Mouse (Mus musculus) testis, adult 2 months (tissue): Measurements from ENCODE around the gene Tsks. TPM values are rescaled to one million over a fixed set of nuclear protein-coding genes. Genes with fewer than 3 reads are reported as not detected.
A peak's percentile ranks its signal among the peaks of the same experiment; 100 is the strongest.

Experiments used
- H3K27ac ChIP-seq: fragments of 200-500 bp; 2 replicates; pipeline ENCODE4 v1.5.1; 2012; ENCODE audit warnings: low read depth, low read length; ENCODE audit not compliant: control insufficient read depth, insufficient read depth
- H3K27me3 ChIP-seq: fragments of 200-500 bp; 2 replicates; pipeline ENCODE4 v1.6.1; 2012; ENCODE audit warnings: mild to moderate bottlenecking, low read length, moderate library complexity; ENCODE audit not compliant: control insufficient read depth, insufficient read depth
- H3K36me3 ChIP-seq: fragments of 200-500 bp; 2 replicates; pipeline ENCODE4 v1.6.1; 2012; ENCODE audit warnings: mild to moderate bottlenecking, low read length; ENCODE audit not compliant: control insufficient read depth, insufficient read depth
- H3K4me1 ChIP-seq: fragments of 200-500 bp; 2 replicates; pipeline ENCODE4 v1.6.1; 2012; ENCODE audit warnings: low read length; ENCODE audit not compliant: control insufficient read depth, insufficient read depth
- H3K4me3 ChIP-seq: fragments of 200-500 bp; 2 replicates; pipeline ENCODE4 v1.5.1; 2012; ENCODE audit warnings: low read depth, mild to moderate bottlenecking, low read length, moderate library complexity, mixed read lengths; ENCODE audit not compliant: control insufficient read depth
- CTCF ChIP-seq: fragments of 200-500 bp; IDR thresholded peaks from 2 replicates; pipeline ENCODE4 v1.5.1; 2012; ENCODE audit warnings: low read depth, mild to moderate bottlenecking, inconsistent platforms, low read length, moderate library complexity; ENCODE audit not compliant: control insufficient read depth, insufficient read depth, insufficient replicate concordance
- POLR2A ChIP-seq: fragments of 200-500 bp; IDR thresholded peaks from 2 replicates; pipeline ENCODE4 v1.6.1; 2012; ENCODE audit warnings: low read depth, mild to moderate bottlenecking, inconsistent platforms, low read length, moderate library complexity; ENCODE audit not compliant: control insufficient read depth
- polyA plus RNA-seq: library from polyadenylated mRNA; depleted of rRNA; stranded (reverse); fragments of >200 nt; gene quantifications from 2 replicates; pipeline ENCODE4 v1.2.3, GENCODE M21; 2012

Gene Tsks
- polyA plus RNA-seq, 1 experiment: 1,092 TPM

DNA sequence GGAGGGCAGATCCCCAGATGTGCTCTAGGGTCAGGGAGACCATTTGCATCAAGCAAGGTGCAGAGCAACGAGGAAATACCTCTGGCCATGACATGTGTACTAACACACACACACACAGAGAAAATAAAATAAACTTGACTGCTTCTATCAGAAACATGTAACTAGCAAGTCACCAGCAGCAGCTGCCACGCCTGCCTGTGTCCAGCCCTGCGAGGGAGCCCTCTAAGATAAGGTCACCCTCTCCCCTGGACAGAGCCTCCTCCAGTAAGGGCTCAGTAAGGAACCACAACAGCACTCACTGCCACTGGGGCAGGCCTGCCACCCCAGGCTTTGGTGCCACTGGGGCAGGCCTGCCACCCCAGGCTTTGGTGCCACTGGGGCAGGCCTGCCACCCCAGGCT lies 24.8 kb upstream of the Tsks start:
- H3K36me3 ChIP-seq: no peaks in the 10 kb centered on the region; the same call in 1 of the 2 replicates
- no peak for TF ChIP-seq POLR2A

DNA sequence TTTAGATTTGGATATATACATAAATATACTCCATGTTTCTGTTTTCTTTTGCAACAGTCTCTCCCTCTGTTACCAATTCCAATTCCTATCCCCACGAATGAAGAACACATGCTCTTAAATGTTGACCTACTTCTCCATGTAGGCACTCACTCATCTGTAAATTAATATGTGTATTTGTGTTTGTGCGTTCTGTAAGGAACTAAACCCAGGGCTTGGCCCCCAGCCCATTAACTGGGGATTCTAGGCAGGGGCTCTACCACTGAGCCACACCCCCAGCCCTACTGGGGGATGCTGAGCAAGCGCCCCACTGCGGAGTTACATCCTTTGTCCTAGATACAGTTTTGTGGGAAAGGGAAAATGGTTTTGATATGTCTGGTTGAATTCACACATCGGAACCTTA lies 23.9 kb upstream of the Tsks start:
- no peak overlapping the region for H3K4me3 ChIP-seq
- TF ChIP-seq CTCF: no peak
- TF ChIP-seq POLR2A: no peak
- H3K27ac ChIP-seq: no peak overlapping the region
- H3K27me3 ChIP-seq: no peaks in the 10 kb centered on the region
- H3K36me3 ChIP-seq: no peaks in the 10 kb centered on the region; the same call in 1 of the 2 replicates
- H3K4me1 ChIP-seq: peaks cover 4% of the 10 kb centered on the region

More for the DNA sequence above, 24.8 kb upstream of the Tsks start:
- peaks cover 4% of the 10 kb centered on the region for H3K4me1 ChIP-seq
- H3K27ac ChIP-seq: no peak overlapping the region
- no peaks in the 10 kb centered on the region for H3K27me3 ChIP-seq
- no peak overlapping the region for H3K4me3 ChIP-seq

DNA sequence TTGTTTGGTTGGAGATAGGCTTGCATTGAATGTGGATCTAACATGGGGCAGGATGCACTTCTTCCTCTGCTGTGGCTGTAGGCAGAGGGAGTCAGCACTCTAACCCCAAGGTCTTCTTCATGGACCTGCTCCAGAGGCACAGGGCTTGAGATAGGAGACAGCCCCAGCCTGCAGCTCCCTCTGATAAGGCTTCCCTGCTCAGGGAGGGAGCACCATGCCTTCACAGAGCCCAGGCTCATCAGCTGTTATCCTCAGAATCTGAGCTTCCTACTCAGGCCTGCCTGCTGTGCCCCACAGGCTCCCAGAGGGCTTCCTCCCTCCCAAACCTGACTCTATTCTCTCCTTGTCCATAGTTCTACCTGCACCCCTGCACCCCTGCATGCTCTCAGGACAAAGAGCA lies 20.5 kb upstream of the Tsks start:
- Histone ChIP-seq H3K27ac (no peak overlapping the region), H3K36me3 (no peaks in the 10 kb centered on the region; the same call in 1 of the 2 replicates), H3K4me3 (no peak overlapping the region), H3K4me1 (peaks cover 6% of the 10 kb centered on the region), H3K27me3 (no peaks in the 10 kb centered on the region)
- TF ChIP-seq CTCF (no peak), POLR2A (no peak)

DNA sequence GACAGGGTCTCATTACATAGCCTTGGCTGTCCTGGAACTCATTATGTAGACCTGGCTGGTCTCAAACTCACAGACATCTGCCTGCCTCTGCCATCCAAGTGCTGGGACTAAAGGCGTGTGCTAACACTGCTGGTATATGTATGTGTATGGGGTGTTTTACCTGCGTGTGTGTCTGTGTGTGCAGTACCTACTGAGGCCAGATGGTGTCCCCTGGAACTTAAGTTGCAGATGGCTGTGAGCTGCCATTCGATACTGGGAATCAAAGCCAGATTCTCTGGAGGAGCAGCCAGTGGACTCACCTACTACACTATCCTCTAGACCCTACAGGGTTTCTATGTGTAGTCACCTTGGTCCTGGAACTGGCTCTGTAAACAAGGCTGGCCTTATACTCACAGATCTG lies 17.5 kb upstream of the Tsks start:
- Histone ChIP-seq H3K27ac (no peak overlapping the region), H3K4me1 (peaks cover 6% of the 10 kb centered on the region), H3K4me3 (no peak overlapping the region), H3K36me3 (no peaks in the 10 kb centered on the region; the same call in 1 of the 2 replicates), H3K27me3 (no peaks in the 10 kb centered on the region)
- TF ChIP-seq POLR2A: no peak
- peak; percentile 36; the same call in 1 of the 2 replicates for TF ChIP-seq CTCF

DNA sequence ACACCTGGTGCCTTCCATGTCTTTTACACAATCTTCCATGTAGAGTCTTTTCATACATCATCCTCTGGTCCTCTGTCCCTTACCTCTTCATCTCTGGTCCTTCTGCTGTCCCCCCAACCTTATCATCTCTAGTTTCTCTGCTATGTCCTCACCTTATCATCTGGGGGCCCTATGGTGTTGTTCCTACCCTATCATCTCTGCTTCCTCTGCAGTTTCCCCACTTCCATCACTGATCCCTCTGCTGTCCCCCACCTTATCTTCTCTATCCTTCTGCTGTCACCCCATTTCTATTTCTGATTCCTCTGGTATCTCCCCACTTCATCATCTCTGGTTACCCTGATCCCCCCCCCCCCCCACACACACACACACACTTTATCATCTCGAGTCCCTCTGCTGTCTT lies 14.4 kb upstream of the Tsks start:
- Histone ChIP-seq H3K4me1 (peaks cover 2% of the 10 kb centered on the region), H3K27ac (peak overlapping the region; percentile 84)
- no peak for TF ChIP-seq POLR2A
- TF ChIP-seq CTCF: no peak

DNA sequence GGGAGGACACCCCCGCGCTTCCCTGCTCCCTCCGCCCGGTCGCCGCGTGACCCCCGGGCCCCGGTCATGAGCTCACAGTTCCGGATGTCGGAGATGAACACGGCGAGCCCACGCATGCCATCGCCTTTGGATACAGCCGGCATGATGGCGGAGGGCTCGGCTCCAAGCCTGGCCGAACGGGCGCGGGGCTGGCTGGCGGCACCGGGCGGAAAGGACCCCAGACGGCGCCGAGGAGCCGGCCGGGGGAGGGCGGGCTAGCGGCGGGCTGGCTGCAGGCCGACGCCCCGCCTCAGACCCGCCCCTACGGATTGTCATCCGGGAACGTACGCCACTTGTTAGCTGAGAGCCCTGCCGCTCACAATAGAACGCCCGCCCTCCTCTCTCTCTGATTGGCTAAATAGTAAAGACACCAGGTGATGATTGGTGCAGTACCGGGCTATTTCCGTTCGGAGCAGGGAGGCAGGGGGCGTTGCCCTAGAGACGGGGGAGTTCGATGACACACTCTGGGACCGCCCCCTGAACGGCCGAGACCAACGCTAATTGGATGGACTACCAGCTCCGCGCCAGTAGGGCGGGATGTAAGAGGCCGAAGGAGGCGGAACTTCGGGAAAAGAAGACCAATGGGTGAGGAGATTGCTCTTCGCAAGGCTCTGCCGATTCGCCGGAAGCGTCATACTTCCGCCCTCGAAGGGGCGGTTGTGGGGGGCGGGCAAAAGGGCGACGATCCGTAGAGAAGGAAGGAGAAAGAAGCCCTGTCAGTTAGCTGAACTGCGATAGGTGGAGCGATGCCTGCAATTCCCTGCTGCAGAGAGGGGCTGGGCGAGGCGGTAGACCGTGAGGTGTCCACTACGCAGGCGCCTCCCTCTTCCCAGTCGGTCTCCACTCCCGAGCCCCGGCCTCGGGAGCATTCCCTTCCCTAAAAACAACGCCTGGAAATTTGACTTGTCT lies 13.5 kb upstream of the Tsks start, which contains the start of gene Ap2a1:
TSS of gene Ap2a1 (minus strand) at position 293 of the 948 bp plus-strand sequence.
- H3K4me1 ChIP-seq: peaks cover 2% of the 10 kb centered on the region
- no peaks in the 10 kb centered on the region for H3K27me3 ChIP-seq
- TF ChIP-seq POLR2A (peak; percentile 73), CTCF (no peak)
- H3K27ac ChIP-seq: peak within 1 kb of the TSS; percentile 91
- no peaks in the 10 kb centered on the region for H3K36me3 ChIP-seq
- peak within 1 kb of the TSS; percentile 89 for H3K4me3 ChIP-seq

More for the DNA sequence above, 14.4 kb upstream of the Tsks start:
- H3K27me3 ChIP-seq: no peaks in the 10 kb centered on the region
- no peaks in the 10 kb centered on the region; the same call in 1 of the 2 replicates for H3K36me3 ChIP-seq
- peak overlapping the region; percentile 89 for H3K4me3 ChIP-seq

DNA sequence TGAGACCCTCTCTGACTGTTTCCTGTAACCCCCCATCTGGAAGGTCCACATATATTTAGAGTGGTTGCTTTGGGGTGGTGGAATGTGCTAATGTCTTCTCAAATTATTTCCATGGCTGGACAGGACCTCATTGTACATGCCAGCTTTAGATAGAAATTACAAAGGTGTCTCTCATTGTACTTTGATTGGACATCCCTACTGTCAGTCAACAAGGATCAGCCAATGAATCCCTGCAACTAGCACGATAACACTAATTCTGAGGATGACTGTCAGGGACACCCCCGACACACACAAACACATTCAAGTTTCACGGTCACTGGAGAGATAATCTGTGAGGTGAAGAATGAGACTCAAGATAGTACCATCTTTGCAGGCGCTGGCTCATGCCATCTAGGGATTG lies 4.3 kb upstream of the Tsks start:
- peaks cover 6% of the 10 kb centered on the region for H3K4me1 ChIP-seq
- TF ChIP-seq POLR2A: no peak
- H3K27ac ChIP-seq: no peak overlapping the region
- no peaks in the 10 kb centered on the region for H3K36me3 ChIP-seq
- H3K4me3 ChIP-seq: no peak overlapping the region
- H3K27me3 ChIP-seq: no peaks in the 10 kb centered on the region

DNA sequence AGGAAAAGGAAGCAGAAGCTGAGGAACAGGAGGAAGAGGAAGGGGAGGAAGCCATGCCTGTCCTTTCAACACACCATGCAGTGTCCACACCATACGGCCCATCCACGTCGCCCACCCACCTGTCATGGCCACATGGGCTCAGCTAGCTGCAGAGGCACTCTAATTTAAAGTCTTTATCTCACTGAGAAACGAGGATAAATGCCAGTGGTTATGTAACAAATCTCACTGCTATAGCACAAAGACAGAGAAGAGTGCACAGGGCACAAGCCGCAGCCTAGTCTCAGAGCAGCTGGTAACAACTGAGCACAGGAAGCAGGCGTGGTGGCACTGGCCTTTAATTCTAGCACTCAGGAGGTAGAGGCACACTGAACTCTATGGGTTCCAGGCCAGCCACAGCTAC lies 6.9 kb downstream of the Tsks start:
- H3K27ac ChIP-seq: no peak overlapping the region
- H3K27me3 ChIP-seq: no peaks in the 10 kb centered on the region
- H3K36me3 ChIP-seq: no peaks in the 10 kb centered on the region
- TF ChIP-seq POLR2A (no peak), CTCF (no peak)
- peaks cover 11% of the 10 kb centered on the region for H3K4me1 ChIP-seq
- H3K4me3 ChIP-seq: no peak overlapping the region
